Mouse (Mus musculus) frontal cortex, postnatal 10 days (tissue): ENCODE measurements around the gene Phactr4.

ENCODE experiments used
- DNase-seq, 2 experiments: peaks; one replicate each; pipeline ENCODE4 v3.0.0; 2022; ENCODE audit warnings: low spot score in 2 of 2, mixed read lengths in 1 of 2

Phactr4 gene

DNA sequence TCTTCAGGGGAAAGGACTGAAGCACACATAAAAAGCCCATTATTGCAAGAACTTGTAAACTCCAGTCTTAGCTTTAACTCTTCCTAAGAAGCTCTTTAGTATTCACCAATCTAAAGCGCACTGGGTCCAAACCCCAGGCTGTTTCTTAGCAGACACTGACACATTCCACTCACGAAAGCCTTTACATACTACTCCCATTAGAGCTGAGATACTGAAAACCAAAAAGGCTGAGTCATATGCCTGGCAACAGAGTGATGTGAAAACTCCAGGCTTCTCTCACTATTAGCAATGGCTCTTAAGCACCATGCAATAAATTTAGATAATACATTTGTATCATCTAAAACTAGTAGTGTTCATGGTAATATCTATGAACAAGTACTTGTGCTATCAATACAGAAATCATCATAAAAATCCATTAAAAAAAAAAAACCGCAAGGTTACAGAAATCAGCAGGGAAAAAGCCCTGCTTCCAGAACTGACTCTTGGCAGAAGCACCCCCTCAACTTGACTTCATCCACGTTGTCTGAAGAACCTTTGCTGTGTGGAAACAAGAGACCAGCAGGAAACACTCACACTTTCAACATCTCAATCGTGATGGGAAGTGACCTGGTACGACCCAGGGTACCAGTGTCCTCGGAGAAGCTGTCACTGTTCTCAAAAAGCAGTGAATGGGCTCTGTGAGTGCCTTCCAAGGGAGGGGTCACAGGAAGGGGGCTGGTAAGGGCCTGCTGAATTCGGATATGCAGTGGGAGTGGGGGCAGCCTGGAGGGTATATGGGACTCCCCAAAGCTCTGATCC lies 52.1 kb downstream of the Phactr4 start:
- no peak for DNase-seq

DNA sequence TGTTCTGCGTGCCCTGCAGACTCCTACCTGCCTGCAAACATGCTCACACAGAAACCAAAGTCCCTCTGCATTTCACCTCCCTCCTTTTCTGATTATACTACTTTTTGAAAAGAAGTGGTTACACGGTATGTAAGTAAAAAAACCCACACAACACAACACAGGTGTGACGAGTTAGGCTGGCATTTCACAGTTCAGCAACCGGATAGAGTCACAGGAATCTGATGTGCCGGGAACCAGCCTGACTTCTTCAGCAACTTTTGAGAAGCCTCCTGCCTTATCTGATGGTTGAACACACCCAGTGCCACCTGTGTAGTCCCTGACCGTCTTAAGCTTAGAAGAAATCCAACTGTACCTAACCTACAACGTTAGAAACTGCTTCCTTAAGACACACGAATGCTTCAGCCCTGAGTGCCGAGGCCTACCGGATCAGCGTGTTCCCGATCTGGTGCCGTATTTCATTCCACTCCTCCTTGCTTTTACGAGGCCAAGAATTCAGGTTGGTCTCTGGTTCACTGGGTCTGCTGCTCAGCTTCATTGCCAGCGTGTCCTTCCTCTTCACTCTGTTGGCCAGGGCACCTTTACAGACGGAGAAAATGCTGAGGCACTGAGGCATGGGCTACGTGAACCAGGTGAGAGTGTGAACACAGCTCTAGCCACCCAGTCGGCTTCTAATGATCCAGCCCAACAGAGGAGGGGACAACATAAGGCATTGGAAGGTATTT lies 54.6 kb downstream of the Phactr4 start:
- DNase-seq, result no peak

DNA sequence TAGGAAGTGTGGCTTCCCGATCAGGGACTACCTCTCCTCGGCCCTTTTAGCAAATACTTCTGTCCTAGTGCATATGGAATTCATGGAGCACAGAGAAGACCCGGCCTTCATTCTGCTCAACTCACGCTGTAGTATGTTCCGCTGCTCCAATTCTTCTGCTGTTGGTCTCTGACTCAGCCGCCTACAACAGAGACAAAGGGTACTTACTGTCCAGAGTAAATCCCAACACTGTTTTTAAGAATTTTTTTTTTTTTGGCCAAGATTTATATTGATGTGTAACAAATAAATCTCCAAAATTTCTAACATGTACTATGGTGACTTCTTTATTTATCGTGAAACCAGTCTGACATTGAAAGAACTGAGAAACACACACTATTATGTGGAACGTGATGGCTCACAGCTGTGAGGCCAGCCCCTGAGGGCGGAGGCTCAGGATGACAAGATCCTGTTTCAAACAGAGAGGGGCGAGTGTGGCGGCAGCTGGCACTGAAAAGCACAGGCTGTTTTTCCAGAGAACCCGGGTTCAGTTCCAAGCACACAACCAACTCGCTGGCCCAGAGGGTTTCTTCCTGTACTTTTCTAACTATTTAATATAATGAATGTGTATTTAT lies 56.7 kb downstream of the Phactr4 start:
- DNase-seq, result no peak

DNA sequence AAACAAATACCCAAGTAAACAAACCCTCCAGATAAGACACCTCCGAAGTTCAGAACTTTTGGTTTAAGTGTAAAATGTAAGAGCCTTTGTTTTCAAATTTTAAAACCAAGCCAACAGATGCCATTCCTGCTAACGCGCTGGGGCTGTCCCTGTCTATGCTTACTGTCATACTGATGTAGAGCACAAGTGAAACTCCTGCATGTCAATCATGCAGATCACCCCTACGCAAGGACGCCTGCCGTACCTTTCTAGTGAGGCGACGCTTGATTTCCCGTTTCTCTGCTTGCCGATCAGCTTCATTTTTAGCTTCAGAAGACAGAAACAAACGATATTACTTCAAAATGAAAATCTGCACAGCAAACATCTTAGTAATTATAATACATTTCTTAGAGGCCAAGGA lies 58.8 kb downstream of the Phactr4 start:
- no peak for DNase-seq

DNA sequence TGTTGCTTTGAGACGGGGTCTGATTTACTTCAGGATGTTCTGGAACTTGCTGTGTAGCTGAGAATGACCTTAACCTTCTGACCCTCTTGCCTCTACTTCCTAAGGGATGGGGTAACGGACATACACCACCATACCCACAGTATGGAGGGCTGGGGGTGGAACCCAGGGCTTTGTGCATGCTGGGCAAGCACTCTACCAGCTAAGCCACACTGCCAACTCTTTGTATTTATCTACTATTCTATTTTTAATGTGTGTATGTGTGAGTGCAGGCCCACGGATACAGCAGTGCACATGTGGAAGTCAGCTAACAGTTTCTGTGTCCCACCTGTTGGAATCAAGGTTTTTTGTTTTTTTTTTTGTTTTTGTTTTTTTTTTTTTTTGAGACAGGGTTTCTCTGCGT lies 62.8 kb downstream of the Phactr4 start:
- no peak for DNase-seq

DNA sequence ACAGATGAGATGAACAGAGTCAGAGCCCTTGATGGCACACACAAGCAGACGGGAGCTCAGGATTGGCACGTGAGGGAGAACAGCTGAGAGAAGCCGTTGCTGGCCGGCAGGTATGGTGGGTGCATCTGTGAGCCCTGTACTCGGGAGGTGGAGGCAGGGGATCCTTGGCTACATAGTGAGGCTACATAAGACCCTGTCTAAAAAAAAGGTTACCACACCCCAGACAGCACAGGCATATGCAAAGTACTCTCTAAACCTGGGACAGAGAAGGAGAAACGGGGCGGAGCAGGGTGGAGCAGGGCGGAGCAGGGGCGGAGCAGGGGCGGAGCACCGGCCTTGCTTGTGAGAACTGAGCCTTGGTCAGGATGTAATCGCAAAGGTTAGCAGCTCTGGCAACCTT lies 66.1 kb downstream of the Phactr4 start:
- no peak for DNase-seq

DNA sequence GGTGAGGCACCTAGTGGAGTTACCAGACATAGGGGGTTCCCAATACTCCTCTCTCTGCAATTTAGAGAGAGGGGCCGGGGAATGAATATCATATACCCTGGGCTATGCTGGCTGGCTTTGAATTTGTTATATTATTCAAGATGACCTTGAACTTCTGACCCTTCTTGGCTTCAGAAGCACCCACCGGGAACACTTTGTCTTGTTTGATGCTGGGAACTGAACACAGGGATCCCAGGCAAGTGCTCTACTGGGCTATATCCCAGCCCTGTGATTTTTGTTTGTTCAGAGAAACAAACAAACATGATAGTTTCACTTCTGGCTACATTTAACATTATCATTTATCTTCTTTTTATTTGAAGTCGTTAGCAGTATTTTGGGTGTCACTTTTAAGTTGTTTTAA lies 66.9 kb downstream of the Phactr4 start:
- DNase-seq, result no peak

DNA sequence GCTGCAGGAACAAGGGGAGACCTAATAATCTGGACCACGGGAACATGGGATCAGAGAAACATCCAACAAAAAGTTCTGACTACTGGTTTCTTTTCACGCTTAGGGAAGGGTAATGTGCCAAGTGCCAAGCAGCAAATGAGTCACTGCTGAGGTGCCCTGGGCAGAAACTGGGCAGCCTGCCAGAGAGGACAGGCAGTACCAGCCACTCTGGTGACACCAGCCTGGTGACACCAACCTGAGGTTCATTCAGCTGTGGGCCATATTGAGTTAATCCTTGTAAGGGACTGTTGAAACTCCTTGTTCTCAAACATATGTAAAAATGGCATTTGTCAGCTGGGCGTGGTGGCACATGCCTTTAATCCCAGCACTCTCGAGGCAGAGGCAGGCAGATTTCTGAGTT lies 67.7 kb downstream of the Phactr4 start:
- no peak for DNase-seq

DNA sequence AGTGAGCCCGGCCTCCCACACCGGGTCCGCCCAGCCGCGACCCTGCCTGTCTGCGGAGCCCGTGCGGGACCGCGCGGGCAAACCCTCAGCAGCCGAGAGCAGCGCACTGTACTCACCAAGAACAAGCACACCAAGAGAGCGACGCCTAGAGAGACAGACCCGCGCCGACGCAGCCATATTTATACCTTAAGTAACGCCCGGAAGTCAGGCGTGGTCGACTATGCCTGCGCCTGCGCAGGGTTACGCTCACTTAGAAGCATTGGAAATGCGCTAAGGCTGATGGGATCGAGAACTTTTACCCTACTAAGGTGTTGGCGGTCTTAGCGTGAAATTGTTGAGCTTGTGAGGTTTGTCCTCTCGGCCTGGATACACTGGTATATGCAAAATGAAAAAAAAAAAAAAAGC lies 68.8 kb downstream of the Phactr4 start, which contains the start of gene Rcc1:
Gene Rcc1, minus strand, starts transcription at position 125 of the 405 bp plus-strand sequence.
- peak; percentile 74 to 87 for DNase-seq

DNA sequence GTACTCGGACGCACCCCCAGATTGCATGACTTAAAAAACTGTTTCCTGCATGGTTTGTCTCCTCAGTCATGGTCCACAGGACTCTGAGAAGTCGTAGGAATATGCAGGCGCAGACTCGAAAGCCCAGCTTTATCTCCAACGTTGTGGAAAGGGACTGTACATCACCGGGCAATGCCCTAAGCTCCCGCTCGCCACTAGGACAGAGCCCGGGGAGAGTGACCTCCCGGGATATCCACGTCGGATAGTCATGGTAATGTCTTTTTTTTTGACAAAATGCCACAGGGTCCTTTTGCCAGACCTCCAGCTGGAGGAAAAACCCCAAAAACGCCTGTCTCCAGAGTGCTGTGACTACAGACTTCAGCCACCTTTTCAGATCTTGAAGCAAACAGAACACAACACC lies 69.5 kb downstream of the Phactr4 start:
- no peak for DNase-seq

DNA sequence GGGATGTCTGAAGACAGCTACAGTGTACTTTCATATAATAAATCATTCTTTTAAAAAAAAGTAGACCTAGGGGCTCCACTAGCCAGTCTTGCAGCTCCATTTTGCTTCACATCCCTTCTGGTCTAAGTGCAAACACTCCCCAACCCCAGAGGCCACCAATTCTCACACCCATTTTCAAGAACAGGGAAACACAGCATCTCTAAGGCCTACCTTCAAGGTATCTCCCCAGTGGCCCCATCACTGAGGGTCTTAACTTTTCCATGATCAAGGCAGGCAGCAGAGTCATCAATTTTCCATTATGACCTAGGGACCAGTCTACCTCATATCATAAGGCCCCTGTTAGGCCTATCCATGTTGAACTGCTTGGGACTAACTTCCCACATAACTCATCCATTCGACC lies 70.9 kb downstream of the Phactr4 start:
- DNase-seq, result no peak

DNA sequence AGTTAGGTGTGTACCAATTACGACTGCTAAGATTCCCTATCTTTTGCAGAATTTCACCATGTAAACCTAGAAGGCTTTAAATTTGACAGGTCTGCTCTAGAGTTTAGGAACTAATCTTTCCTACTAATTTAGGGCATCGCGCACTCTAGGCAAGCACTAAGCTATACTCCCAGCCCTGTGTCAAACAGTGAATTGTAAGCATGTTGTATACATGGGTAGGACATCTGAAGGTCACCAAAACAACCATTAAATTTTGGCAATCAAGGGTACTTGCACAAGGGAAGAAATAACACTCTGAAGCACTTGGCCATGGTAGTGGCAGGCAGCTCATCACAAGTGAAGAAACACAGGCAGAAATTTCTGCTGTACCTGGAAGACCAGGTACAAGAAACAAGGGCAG lies 71.4 kb downstream of the Phactr4 start:
- no peak for DNase-seq

DNA sequence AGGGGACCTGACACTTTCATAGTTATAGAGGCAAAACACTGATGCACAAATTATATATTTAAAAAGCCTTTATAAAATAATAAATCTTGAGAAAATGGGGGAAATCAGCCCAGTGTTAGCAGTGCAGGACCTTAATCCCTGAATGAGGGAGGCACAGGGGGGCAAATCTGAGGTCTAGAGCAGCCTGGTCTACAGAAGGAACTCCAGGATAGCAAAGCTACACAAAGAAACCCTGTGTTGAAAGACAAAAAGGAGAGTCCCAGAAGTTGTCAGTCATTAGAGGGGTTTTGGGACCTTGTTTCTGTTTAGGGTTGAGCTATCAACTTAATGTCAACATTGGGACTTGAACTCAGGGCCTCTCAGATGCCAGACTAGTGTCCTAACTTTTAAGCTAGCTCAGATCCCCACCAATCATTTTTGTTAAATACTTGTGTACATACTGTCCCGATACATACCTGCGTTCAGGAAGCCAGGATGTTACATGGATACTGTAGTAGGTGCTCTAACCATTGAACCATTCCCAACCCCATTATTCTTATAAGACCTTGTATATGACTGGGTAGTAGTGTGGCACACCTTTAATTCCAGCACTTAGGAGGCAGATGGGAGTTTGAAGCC lies 72.1 kb downstream of the Phactr4 start:
- DNase-seq, result no peak

DNA sequence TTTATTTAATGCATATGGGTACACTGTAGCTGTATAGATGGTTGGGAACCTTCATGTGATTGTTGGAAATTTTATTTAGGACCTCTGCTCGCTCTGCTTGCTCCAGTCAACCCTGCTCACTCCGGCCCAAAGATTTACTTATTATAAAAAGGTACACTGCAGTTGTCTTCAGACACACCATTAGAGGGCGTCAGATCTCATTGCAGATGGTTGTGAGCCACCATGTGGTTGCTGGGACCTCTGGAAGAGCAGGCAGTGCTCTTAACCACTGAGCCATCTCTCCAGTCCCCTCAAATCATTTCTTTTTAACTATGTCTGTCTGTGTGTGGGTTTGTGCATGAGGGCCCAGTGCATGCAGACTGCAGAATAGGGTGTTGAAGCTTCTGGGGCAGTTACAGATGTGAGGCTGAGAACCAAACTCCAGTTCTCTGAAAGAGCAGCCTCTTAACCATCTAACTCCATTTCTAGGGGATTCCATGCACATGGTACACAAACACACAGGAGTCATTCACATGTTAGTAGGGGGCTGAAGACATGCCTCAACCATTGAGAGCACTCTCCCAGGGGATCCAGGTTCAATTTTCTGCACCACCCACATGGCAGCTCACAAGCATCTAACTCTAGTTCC lies 72.7 kb downstream of the Phactr4 start:
- no peak for DNase-seq

DNA sequence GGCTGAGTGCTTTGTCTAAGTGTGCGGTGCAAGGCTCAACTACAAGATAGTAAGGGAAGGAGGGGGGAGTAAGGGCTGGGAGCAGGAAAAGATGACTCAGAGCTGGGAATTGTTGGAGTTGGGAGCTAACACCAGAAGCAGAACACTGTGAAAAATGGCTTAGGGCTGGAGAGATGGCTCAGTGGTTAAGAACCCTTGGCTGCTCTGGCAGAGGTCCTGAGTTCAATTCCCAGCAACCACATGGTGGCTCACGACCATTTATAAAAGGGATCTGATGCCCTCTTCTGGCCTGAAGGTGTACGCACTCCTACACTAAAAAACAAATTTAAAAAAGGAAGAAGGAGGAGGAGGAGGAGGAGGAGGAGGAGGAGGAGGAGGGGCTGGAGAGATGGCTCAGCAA lies 75.6 kb downstream of the Phactr4 start:
- no peak for DNase-seq

DNA sequence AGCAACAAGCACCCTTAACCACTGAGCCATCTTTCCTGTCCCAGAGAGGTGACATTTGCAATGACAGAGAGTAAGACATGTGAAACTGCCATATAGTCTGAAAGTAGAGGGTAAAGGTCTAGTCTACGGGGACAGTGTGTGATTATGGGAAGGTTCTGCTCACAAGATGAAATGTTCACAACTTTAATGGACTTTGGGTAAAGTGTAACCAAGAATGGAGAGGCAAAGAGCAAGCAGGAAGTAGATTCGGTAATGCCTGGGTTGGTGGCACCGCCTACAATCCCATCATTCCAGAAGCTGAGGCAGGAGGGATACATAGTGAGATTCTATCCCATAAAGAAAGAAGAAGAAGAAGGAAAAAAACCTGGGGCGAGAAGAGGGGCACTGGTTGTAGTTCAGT lies 76.0 kb downstream of the Phactr4 start:
- no peak for DNase-seq

DNA sequence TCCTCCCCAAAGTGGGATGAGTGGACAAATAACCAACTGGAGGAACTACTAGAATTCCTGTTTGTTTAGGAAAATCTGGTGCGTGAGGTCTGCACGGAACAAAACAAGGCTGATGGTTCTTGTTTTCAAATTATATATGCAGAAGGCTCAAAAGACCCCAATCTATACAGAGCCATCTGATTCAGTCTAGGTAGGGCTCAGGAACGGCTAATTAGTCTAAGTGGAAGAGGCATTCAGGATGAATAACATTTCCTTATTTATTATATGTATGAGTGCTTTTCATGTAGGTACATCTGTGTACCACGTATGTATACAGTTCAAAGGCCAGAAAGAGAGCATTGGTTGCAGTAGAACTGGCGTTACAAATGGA lies 76.5 kb downstream of the Phactr4 start:
- no peak for DNase-seq

DNA sequence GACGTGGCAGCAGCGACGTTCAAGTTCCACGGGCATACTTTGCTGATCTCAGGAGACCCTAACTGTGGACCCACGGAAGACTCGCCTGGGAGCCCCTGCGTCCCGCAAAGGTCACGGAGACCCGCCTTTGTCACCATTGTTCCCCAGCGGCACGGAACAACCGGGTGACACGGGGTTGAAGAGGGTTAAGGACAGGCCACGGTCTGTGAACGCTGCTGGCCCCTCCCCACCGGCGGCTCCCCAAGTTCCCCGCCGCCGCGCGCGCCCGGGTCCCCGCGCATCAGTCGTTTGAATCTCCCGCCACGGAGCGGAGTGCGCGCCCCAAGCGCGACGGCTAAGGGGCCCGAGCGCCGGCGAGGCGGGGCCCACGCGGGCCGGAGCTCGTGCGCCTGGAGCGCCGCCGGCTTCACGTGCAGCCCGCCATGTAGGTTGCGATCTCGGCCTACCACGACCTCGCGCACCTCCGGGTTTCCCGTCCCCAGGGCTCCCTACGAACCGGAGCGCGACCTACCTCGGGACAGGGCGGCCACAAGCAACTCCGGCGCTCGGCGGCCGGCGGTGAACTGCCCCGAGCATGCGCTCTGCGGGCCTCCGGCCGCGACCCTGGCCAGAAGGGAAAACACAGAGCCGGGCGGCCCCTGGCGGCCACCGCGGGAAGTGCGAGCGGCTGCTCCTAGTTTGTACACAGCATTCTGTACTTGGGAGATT lies 77.0 kb downstream of the Phactr4 start:
- peak; percentile 79 to 91 for DNase-seq

DNA sequence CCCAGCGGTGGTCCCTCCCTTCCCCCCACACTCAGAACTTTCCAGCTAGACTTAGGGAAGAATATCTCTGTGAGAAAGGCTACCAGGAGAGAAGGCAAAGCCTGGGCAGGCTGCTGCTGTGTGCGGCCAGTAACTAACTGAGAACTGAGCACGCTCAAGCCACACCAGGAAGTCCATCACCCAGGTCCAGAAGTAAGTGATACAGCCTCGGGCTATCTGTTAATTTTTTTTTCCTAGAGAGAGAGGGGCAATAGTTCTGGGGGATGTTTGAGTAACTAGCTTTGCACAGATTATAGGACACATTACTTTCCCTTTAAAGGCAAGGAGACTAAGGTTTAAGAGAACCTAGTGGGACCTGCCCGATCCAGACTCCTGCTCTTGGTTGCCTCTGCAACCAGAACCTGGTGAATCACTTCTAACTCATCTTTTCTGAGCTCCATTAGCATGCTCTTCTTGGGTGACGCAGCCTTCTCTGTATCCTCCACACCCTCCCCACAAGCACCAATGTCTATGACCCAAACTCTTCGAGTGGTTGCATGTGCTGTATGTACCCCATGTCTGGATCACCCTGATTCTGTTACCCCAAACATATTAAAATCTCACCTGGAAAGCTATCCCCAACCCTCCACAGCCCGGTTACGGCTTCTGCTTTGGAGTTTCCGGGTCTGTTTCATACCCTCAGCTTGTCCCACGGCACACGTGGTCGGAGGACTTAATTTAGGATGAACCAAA lies 77.7 kb downstream of the Phactr4 start:
- DNase-seq, result no peak

DNA sequence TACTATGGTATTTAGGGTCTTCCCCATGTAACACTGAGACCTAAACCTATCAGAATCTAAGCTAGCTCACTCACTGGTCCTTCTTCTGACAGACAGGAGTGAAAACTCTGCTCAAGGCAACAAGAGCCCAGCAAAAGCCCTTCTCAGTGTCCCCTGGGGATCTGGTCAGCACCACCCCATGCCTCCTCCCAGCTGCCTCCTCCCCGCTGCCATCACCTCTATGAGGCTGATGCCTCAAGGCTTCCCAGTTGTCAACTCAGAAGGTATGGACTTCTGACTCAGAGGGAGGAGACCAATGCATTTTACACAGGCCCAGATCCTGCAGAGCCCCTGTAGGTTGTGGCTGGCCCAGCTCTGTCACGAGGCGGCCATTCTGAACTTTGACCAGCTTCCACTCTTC lies 80.8 kb downstream of the Phactr4 start:
- DNase-seq, result no peak

DNA sequence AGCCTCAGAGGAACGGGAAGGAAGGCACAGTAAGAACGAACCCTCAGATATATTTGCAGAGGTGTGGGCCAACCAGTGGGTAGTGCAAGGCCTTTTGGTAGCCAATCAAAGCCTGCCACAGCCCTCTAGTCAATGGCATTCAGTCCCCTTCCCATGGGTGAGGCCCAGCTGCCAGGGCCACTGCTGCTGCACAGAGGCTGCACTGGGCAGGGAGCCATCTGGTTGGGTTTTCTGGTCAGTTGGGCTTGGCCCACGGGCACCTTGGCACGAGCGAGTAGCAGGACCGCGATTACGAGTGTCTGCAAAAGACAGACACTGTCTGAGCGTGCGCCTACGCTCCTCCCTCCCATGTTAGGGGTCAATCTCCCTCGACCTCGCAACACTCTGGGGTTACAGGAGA lies 83.3 kb downstream of the Phactr4 start:
- peak in 1 of 2 experiments; percentile 26 for DNase-seq
